Mouse (Mus musculus) kidney, adult 18-20 months (tissue): ENCODE measurements around the gene Gm15091.
"Not testable (repeated sequence)": the region's sequence is repeated elsewhere in the genome, so short reads cannot be mapped to it uniquely, and the experiment has no call there.

Experiments
- DNase-seq: peaks from one replicate; pipeline ENCODE4 v3.0.0; 2021

The Gm15091 gene

GRCm38 (mm10) chrX:149941355-149941754, at the start of gene Gm15091:
TSS of gene Gm15091 (plus strand) at chrX:149941655.
- DNase-seq, result not testable (repeated sequence)
